In the genomic region with DNA sequence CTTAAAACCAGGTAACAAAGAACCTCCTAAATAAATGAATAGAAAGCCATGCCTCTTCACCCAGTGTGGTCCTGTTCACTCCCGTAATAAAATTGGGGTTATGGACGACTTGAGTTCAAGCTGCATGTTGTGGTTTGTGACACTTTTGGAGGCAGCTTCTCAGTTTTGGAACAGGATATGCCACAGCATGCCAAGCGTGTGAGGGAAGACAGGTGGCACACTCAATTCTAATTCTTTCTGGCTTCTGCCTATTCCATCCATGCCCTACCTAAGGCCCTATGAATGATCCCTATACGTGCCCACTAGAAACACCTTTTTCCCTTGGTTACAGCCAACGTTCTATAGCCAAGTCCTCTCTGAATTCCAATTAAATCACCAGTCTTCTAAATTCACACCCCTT, we compare ENCODE assay signal across 20 mouse cellular contexts.
DNase-seq lines count a peak whose midpoint lies in the region; ATAC-seq lines count a peak whose summit lies in the region.
"Had no signal": no experiment of that assay in that cellular context is flagged by ENCODE, and none has a peak within 500 bp of the region (broad histone marks: within the 10 kb centered on the region; RNA-seq: fewer than 3 reads in every experiment).

No protein-coding gene starts in this region.

- H3K36me3 ChIP-seq in intestine, embryonic 15.5 days = no peaks in the 10 kb centered on the region
- H3K36me3 ChIP-seq: embryonic facial prominence, embryonic 13.5 days; forebrain, embryonic 12.5 days; G1E; heart, embryonic 12.5 days; hindbrain, embryonic 15.5 days had no signal

- H3K27me3 ChIP-seq in intestine, embryonic 15.5 days (replicated peaks) = no peaks in the 10 kb centered on the region
- H3K27me3 ChIP-seq: embryonic facial prominence, embryonic 13.5 days; forebrain, embryonic 12.5 days; heart, embryonic 12.5 days; hindbrain, embryonic 15.5 days had no signal

- no peak overlapping the region for H3K4me2 ChIP-seq in intestine, embryonic 15.5 days (replicated peaks)
- H3K4me2 ChIP-seq: embryonic facial prominence, embryonic 13.5 days; forebrain, embryonic 12.5 days; heart, embryonic 12.5 days; hindbrain, embryonic 15.5 days had no signal

- no peaks in the 10 kb centered on the region for H3K4me1 ChIP-seq in intestine, embryonic 15.5 days (replicated peaks)
- H3K4me1 ChIP-seq: embryonic facial prominence, embryonic 13.5 days; heart, embryonic 12.5 days; hindbrain, embryonic 15.5 days had no signal

- ATAC-seq in cerebellum, adult (ENCODE audit: insufficient number of reproducible peaks, low FRiP score, low TSS enrichment) = peak; percentile 72
- no peak for ATAC-seq in intestine, embryonic 15.5 days
- ATAC-seq: CD4-positive, CD25-positive, alpha-beta regulatory T cell, adult 4 months; intestine, postnatal 0 days had no signal

- no peak overlapping the region for H3K27ac ChIP-seq in intestine, embryonic 15.5 days
- H3K27ac ChIP-seq: embryonic facial prominence, embryonic 13.5 days; forebrain, embryonic 12.5 days; hindbrain, embryonic 15.5 days had no signal

- 79% methylated on average over 5 of the region's 5 CpGs for WGBS in intestine, embryonic 15.5 days

- no peaks in the 10 kb centered on the region for H3K9me3 ChIP-seq in intestine, embryonic 15.5 days
- H3K9me3 ChIP-seq: embryonic facial prominence, embryonic 13.5 days; forebrain, embryonic 12.5 days; heart, embryonic 12.5 days; hindbrain, embryonic 15.5 days had no signal

- H3K9ac ChIP-seq in intestine, embryonic 15.5 days = no peak overlapping the region
- H3K9ac ChIP-seq: embryonic facial prominence, embryonic 13.5 days; forebrain, embryonic 12.5 days; heart, embryonic 12.5 days; hindbrain, embryonic 15.5 days had no signal

- no peak for DNase-seq in cerebellum, postnatal 4 days (ENCODE audit: low spot score in 2 of 2)
- peak; percentile 42 for DNase-seq in cerebellum, adult 11 months
- DNase-seq in cerebellum, adult 8-10 months = peak; percentile 34
- DNase-seq in cerebellum, postnatal 14 days = peak; percentile 76 to 82
- DNase-seq in urinary bladder, adult 18-20 months (ENCODE audit: low spot score in 2 of 2) = no peak
- DNase-seq in spleen, adult 18-20 months = no peak
- DNase-seq: adrenal gland, adult 8-10 months; adrenal gland, postnatal 36 days; B cell, adult 2 months; gastrocnemius, postnatal 14 days; kidney, adult 8-10 months had no signal

- no peak overlapping the region for H3K4me3 ChIP-seq in intestine, embryonic 15.5 days (replicated peaks)
- H3K4me3 ChIP-seq: embryonic facial prominence, embryonic 13.5 days; forebrain, embryonic 12.5 days; heart, embryonic 12.5 days; hindbrain, embryonic 15.5 days had no signal

Comparison
In these comparisons a context has a peak if more than half of its experiments do, and no peak if none do; other contexts are left out.
1. DNase-seq: peak in cerebellum, adult 11 months (single experiment), cerebellum, adult 8-10 months (single experiment) and cerebellum, postnatal 14 days (2 of 2); none in cerebellum, postnatal 4 days (0 of 2), urinary bladder, adult 18-20 months (0 of 2) and spleen, adult 18-20 months (0 of 2).